Mouse (Mus musculus) CD4-positive, CD25-positive, alpha-beta regulatory T cell, adult 4 months (primary cell): Measurements from ENCODE around the gene Sys1. TPM values are rescaled to one million over a fixed set of nuclear protein-coding genes. Genes with fewer than 3 reads are reported as not detected.

Experiments
- ATAC-seq: one replicate; pipeline ENCODE4 v1.8.0; 2017
- polyA plus RNA-seq, 2 experiments: library from polyadenylated mRNA; unstranded; fragments of 100-300 nt; shearing (Covaris generic); gene quantifications; one replicate each; pipeline ENCODE4 v1.2.1; 2017

The Sys1 gene
- polyA plus RNA-seq, 2 experiments from 2014 or later: 8.8 to 15.1 TPM

DNA sequence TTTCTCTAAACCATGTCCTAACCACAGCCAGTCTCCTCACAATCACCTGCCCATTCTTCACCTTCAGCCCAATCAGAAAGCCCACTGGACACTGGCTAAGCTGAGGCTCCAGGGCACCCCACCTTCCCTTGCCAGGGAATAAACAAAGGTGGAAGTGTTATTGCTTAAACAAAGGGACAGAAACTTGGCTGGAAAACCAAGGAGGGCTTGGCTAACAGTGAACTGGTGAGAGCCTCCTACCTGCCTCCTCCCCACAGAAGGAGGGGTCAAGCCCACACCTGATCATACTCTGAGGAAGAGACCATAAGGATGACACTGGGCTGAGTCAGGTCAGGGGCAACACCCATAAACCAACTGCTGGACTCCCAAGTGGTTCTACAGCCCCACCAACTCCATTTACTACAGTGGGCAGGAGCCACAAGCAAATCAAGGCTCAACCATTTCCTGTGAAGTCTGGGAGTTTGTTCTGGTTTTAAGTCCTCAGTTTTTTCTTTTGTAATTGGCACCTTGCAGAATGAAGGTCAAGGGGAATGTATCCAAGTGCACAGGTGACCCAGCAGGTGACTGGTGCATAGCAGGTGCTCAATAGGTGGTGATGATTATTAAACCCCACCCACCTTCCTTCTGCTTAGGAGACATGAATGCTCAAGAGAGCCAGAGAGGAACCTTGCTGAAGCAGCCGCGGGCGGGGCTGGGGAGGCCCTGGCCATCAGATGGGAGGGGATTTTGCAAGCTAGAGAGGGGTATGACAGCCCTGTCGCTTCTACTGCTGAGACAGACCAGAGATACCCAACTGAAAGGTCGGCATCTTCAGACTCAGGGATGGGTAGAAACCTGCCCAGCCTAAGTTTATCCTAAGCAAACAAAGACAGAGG, 21.3 kb upstream of the Sys1 start:
- no peak for ATAC-seq

DNA sequence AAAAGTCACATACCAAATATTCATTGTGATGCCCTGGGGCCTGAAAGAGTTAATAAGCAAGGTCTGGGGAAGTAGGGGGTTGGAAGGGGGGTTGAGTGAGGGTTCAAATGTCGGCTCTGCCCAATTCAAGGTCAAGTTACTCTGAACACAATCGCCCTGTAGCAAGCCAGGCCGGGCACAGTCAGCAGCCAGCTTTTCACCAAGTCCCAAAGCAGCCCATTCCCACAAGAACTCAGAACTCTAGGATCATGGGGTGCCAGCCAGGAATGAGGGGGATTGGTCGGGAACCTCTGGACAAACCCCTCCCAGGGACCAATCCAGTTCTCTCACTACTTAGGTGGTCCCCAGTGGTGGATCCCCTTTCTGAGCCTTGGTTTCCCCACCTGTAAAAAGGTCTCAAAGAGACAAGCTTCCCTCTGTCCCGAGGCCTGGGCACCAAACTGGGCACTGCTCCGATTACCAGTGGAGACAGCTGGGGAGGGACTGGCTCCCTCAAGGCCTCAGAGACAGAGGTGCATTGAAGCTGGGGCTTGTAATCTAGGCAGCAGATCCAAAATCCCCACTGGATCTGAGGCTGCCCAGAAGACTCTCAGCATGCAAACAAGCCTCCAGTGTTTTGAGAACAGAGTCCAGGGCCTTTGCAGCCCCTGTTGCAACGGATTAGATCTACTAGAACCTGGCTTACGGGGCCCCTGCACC, 20.4 kb upstream of the Sys1 start:
- ATAC-seq: no peak

DNA sequence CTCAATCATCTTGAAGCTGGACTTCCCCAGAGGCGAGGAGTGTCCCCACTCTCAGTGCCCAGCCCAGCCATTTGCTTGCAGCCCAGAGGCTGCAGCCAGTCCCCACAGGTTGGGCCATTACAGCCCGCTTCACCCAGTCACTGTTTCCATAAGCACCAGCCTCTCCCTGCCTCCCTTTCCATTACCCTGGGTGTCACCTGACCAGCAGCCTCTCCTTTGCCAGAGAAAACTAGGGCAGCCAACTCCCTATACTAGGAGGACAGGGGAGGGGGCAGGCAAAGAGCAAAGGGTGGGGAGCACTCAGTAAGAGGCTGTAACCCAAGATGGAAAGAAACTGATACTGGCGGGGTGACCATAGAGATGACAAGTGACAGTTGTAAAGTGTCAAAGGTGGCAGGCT, 19.8 kb upstream of the Sys1 start:
- ATAC-seq: no peak

DNA sequence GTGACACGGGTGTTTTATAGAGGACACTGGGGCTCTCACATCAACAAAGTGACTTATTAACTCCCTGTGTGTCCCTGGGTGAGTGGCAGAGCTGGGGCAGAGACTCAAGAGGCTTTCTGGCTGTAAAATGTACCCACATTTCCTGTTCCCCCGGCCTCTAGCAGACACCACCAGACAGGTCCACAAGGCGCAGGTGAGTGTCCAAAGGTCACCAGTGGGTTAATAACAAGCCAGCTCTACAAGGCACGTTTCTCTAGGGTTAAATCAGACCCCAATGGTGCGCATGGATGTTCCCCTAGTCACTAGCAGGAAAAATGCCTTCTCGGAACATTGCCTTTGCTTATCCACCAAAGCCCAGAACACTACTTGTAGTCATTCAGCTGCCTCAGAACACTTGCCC, 19.1 kb upstream of the Sys1 start:
- no peak for ATAC-seq

DNA sequence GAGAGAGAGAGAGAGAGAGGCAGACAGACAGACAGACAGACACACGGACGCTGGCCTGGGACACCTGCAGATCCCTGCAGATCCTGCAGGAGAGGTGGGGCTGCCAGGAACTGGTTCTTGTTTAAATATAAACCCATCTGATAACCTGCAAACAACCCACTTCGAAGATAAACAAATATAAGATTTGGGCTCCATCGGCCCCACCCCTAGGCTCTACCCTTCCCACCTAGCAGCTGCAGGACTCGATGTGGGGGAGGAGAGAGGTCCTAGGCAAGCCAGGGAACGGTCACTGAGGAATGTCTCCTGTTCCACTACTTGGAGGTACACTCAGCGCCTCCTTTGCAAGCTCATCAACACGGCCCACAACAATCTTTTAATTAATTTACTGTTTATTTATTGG, 18.5 kb upstream of the Sys1 start:
- no peak for ATAC-seq

DNA sequence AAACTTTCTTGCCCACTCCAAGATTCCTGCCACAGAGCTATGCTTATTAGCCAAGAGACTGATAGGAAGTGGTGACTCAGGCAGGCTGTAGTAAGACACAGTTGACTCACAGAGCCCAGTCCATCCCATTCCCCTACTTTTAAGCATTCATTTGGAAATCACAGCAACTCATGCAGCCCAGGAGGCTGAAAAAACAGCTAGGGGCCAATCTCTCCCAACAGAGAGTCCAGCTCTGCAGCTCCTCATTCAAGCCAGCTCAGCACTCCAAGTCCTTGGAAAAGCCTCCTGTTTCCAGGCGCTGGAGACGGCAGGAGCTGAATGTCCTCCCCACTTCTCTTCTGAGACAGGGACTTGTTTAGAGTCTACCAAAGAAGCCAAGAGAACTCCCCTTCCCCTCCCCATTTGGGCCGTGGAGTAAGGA, 17.8 kb upstream of the Sys1 start:
- ATAC-seq: no peak

DNA sequence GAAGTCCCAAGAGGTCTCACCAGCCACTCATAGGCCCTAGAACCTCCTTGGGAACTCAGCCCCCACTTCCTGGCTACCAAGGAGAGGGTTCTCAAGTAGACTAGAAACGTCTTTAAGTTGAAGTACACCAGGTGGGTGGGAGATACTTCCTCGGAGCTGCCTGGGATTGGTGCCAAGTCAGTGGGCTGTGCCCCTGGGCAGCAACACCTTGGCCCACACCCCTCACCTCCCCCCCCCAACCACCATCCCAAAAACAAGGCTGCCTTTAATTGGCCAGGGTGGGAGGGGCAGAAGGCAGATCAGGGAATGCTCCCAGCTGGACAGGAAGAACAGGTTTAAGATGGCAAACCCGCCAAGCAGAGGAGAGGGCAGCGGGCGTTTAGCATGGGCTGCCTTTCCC, 16.4 kb upstream of the Sys1 start:
- ATAC-seq: no peak

DNA sequence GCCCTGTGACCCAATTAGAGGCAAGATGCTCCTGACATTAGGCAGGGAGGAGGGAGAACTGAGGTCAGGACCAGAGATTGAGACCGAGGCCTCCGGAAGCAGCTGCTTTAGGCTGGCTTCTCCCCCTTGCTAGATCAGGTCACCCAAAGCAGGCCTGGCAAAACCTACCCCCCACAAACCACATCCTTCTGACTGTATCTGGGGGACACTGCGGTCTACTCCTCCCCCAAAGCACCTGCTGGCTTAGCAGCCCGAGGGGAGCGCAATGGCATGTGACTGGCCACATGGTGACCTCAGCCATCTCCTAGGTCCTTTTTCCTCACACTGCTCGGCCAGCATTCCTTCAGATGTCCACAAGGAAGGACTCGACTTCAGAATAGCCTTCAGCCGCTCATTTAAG, 15.6 kb upstream of the Sys1 start:
- peak; percentile 91 for ATAC-seq

DNA sequence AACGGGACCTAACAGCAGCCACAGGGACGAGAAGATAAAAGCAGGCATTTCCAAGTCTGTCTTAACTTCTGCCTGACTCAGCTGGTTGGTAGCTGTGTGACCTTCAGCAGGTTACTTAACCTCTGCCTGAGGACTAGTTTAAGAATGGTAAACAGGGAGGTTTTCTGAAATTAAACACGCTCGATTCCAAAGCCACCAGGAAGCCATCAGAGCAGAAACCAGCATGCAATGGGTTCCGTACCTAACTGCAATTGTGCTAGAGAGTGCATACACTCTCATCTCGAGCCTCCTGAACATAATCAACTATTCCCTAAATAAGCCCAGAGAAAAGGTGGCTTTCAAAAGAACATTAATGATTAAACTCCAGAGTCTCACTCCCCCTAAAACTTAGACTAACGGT, 15.0 kb upstream of the Sys1 start:
- peak; percentile 22 for ATAC-seq

DNA sequence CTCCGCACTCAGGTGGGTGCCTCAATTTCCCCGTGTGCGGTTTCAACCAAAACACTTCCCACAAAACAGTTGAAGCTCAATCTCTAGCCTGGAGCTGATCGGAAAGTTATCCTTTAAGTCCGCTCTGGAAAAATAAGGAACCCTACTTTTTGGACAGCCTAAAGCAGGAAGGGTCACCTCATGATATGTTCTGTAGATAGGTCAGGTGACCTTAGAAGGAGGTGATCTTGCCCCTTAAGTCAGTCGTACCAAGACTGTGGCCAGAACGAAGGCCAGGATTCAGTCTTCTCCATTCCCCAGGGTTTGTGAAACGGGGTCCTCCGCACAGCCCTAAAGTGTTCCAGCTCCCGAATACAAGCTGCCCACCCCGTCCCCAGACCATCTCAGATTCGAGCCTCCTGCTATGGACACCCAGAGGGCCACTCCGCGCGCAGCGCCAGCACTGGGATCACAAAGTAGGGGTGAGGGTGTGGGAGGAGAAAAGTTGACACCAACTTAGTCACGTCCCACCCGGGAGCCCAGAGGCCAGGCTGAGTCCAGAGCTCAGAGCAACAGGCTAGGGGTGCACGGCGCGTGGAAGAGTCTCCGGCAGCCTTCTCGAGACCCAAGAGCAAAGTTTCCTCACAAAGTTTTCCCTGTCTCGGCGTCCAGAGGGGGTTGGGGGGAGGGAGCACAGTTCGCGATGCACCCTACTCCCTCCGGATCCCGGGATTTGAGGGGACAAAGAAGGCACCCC, 14.3 kb upstream of the Sys1 start:
- no peak for ATAC-seq

DNA sequence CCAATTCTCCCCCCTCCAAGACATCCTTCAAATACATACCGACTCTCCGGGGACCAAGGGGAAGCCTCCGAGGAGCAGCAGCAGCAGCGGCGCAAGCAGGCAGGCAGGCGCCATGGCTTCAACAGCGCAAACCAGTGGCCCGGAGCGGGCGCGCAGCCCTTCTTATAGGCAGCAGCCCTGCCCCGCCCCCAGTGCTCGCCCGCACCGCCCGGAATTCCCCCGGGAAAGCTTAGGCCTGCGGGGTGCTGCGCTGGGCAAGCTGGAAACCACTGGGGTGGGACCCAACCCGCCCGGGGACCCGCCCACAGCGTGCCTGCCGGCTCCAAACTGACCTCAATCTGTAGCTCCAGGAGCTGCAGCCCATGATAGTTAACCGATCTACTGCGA, 13.7 kb upstream of the Sys1 start:
- ATAC-seq: peak; percentile 52

DNA sequence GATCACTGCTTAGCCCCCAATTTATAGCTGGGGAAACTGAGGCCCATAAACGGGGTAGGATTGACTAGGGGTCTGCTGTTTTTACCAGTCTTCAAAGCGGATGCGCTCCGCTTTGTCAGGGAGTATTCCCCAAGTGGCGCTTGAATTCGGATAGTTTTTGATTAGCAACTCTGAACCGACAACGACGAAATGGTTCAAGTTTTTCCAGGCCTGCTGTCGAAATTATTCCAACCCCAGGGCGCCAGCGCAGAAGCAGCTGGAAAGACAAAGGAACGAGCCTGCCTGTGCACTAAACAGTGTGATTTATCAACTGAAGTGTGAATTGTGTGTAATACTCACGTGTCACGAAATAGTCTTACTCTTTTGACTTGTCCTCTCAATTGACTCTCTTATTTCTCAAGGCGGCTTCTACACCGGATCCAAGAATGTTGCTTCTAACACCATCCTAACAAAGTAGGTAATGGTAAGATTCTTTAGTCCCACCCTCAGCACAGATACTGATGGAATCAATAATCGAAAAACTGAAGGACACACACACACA, 13.2 kb upstream of the Sys1 start, which contains the start of gene Sdc4:
TSS of gene Sdc4 (minus strand) at position 428 of the 541 bp plus-strand sequence.
- no peak for ATAC-seq

DNA sequence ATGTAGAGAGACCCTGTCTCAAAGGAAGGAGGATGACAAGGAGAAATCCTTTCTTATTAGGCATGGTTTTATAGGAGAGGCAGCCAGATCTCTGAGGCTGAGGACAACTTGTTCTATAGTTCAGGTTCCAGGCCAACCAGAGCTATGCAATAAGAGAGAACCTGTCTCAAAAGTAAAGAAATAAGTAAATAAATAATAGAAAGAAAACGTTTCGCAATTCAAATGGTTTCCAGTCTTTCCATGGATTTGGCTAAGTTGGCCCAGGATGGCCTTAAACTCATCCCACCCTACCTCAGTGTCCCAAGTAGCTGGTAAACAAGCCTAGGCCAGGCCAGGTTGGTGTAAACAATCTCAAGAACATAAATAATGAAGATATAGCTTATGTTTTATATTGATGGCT, 12.1 kb upstream of the Sys1 start:
- ATAC-seq: no peak

DNA sequence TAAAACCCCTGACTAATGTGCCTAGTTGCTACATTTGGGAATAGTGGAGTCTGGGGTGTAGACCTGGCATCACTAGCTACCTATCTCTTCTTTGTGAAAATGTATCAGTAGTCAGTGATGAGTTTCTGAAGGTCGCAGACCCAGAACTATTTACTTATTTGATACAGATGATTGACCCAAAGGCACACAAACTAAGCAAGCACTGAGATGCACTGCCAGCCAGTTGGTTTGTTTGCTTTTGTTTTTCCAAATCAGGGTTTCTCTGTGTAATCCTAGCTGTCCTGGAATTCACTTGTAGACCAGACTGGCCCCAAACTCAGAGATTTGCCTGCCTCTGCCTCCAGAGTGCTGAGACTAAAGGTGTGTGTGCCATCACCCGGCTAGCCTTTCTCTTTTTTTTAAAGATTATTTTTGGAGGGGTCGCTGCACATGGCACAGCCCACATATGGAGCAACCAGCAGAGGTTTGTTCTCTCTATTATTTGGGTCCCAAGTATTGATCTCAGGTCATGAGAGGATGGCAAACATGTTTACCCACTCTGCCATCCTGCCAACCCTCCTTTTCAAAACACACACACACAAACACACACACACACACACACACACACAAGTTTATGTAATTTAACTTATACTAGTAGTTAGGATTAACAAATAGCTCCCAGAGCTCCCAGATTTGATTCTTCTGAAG, 11.2 kb upstream of the Sys1 start:
- ATAC-seq: no peak

DNA sequence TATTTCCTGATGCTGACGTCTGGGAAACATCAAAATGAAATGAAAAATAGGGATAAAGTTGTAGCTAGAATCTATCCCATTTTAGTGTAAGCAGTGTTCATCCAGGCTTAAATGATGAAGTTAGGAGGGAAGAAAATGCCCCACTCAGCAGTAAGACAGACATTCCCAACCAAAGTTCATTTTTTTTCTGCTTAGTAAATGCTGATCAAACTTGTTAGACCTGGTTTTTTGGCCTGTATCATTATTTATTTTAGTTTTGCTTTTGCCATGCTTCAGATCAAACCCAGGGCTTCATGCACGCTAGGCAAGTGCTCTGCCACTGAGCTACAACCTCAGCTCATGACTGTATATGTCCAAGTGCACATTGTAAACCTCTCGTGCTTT, 10.7 kb upstream of the Sys1 start:
- no peak for ATAC-seq

DNA sequence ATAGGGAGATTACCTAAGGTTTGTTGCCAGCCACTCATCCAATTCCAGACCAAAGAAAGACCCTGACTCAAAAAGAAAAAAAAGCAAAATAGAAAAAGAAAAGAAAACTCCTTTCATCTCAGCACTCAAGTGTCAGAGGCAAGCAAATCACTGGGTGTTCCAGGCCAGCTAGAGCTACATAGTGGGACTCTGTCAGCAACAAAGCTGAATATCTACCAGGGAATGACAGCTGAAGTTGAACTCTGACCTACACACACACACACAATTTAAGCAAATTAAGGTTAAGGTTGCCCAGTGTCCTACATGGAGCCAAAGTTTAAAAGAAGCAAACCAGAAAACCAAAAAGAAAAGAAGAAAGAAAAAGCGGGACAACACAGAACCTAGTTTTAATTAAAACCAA, 8.6 kb upstream of the Sys1 start:
- no peak for ATAC-seq

DNA sequence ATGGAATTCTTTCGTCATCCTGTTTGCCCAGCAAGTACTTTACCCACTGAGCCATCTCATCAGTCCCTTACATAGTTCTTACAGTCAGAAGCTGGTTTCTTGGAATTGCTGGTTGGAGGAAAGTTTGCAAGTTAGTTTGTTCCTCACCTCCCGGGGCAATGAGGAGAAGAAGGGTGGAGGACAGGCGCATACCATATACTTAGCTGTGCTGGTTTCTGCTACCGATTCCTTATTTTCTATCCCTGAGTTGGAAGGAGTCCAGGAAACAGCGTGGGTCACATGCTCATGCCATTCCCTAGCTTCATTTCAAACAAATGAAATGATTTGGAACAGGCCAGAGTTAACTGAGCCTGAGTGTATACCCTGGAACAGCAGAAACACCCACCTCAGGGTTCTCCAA, 7.8 kb upstream of the Sys1 start:
- ATAC-seq: no peak

DNA sequence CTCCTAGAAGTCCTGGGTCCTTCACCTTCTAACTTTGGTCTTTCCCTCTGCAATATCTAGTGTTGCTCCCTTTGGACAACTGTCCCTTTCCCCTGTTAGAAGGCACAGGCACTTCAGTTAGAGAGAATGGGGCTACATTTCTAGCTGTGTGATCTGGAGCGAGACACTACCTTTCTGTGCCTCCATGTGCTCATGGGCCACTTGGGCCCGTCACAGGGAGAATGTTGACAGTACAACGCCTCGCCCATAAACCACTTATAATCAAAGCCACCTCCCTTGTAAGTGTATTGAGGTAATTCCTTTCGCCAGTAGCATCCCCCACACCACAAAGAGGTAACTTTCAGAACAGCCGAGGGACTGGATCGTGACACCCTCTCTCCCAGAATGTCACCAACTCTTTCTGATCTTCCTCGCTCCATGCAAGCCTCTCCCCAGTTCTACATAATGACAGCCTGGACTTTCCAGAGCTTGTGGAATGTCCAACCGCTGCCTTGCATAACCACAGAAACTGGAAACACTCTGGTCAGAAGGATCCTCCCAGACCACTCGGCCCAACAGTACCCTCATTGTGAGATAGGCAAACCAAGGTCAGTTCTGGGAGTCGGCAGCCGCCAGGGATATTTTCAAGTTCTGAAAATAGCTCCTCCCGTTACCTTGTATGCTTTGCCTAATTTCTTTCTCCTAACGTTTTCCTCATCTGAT, 7.3 kb upstream of the Sys1 start:
- no peak for ATAC-seq

DNA sequence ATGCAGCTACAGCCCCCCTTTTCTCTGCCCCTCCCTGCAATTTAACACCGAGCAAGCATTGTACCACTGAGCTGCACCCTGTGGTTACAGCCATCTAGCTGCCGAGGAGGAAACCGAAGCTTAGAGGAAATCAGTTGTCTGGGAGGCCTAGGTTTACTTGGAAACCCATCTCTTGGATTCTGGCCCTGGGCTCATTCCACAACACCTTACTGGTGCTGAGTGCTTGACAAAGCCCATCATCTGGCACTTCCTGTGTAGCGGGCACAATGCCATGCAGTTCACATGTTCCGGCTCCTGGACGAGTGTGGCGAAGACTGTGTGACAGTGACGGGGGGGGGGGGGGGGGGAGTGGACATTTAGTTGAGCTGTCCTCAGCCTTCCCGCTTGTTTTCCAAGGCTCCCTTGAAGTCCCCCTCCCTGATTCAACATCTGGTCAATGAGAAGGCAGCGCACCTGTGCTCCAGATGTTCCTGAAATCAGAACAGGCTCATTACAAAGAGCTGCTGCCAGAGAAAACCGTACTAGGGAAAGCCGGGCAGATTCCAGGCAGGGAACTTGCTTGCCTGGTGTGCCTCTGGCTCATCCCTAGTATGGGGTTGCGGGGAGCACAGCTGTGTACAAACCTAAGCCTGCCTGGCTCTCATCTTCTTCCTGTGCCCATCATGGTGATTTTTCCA, 4.6 kb upstream of the Sys1 start:
- ATAC-seq: no peak

DNA sequence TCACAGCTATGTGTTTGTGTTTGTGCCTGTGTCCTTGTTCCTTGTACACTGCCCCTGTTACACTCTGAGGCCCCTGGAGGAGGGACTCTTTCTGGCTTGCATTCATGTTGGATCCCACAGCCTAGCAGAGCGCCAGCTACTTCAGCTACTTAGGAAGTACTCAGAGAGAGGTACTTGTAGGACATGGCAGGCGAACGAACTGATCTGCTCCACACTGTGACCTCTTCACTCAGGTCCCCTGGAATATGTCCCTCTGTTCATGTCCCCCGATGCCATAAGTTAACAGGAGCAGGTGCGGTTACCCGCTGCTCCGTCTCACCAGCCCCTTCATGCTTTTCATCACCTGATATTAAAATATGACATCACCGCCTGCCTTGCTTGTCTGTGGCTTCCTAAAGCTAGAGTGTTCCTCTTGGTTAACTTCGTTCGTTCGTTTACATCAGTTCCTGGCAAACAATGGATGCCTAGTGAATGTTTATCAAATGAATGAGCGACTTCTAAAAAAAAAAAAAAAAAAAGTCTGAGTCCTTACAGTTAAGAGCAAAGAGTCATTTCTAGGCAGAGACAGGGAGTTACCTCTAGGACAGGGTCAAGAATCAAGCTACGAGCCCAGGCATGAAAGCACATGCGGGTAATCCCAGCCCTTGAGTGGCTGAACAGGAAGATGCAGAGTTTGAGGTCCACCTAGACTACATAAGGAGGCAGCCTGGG, 3.6 kb upstream of the Sys1 start:
- no peak for ATAC-seq
